Mouse (Mus musculus) spleen, embryonic (tissue): ENCODE measurements around the gene Polk.

Experiments
- CTCF ChIA-PET: fragments of 350-600 bp; sonication (Branson Sonifier 250); formaldehyde crosslinking; loops from one replicate; lab custom pipeline; 2022; lab: Charles Lee

Polk gene

GRCm38 (mm10) chr13:96529542-96529941 is 12.8 kb downstream of the Polk start:
- CTCF ChIA-PET, result no interaction called here

- CTCF ChIA-PET, result no interaction called here
Observed at GRCm38 (mm10) chr13:96528776-96529175, 13.6 kb downstream of the Polk start.

DNA sequence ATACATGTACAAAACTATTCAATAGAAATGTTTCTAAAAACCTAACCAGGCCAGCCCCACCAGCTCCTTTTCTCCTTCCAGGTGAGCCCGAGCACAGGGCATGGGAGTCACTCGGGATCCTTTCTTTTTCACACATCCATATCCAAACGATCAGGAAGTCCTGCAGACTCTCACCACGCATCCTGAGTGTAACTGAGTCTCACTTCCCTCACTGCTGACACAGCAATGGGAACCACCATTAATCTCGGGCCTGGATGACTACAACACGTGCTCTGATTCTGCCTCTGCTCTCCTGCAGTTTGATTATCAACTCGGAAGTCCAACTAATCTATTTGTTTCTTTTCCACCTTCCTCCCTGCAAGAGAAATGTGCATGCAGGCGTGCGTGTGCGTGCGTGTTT is 14.5 kb downstream of the Polk start:
- CTCF ChIA-PET, result no interaction called here

- CTCF ChIA-PET, result no interaction called here
Observed at GRCm38 (mm10) chr13:96527022-96527421, 15.4 kb downstream of the Polk start.

DNA sequence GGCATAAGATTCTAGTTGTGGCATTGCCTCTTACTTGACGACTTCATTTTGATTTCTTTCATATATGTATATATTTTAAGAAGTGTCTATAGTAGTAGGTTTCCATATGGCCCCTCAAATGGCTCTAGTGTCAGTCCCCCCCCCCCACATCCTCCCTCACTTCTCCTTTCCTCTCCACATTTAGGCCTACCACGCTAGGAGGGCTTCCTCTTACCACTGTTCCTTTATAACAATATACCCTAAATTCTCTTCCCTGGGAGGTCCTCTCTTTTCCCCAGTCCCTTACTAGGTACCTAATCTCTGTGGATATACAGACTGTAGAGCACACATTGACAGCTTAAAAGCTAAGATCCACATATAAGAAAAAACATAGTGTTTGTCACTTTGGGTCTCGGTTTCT is 21.1 kb downstream of the Polk start:
- CTCF ChIA-PET, result no interaction called here

DNA sequence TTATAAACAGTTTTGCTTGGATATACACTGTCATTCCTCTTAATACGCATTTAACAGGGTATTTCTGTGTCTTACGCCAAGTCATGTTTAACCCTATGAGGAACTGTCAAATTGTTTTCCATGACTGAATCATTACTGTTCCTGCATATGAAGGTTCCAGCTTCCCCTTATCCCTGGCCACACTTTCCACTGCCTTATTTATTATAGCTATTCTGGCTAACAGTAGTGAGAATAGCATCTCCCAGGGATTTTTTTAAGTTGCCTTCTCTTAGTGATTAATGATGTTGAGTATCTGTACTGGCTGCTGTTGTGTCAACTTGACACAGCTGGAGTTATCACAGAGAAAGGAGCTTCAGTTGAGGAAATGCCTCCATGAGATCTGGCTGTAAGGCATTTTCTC is 25.0 kb downstream of the Polk start:
- CTCF ChIA-PET, result no interaction called here

DNA sequence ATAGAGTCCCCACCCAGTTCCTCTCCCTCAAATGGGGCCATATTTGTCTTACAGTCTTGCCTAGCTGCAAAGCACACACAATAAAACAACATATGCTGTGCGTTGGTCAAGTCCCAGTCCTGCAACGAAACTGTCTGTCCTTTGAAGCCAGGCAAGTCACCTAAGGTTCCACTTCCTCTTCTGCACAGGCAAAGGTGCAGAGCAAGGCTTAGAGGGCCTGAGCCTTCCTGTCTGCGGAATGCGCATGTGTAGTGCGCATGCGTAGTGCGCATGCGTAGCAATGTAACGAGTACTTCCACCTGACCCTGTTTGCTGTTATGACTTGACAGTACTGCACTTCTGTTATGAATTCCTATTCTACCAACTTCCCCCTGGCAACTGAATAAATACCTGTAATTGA is 26.1 kb downstream of the Polk start:
- CTCF ChIA-PET, result no interaction called here

DNA sequence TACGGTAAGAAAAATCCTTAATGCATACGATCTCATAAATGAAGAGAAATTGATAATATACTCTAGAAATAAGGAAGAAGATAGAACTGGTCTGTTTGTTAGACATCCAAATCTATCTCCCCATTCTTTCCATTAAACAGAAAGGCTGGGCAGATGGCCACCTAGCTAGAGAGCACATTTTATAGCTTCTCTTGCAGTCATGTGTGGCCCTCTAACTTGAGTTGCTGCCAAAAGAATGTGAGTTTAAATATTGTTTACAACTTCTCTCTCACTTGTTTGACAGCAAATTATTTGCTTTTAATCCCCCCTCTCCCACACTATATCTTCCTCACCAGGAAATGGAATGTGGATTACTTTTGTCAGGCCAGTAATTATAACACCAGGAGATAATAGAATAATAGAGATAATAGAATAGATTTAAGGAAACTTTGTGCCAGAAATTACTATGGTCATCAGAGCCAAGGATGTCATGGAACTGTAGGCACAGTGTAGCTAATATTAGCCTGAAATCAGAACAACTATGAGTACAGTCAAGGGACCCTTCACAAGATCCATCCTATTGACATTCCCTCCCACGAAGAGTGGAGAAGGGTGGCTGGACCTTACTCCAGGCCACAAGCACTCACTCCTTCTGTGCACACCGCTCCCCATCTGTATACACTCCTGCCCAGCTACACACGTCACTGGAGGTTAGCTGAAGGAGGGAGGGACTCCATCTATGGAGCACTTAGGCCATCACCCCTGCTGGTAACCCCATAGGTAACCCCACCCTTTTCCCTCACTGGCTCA is 28.0 kb downstream of the Polk start:
- CTCF ChIA-PET, result no interaction called here

DNA sequence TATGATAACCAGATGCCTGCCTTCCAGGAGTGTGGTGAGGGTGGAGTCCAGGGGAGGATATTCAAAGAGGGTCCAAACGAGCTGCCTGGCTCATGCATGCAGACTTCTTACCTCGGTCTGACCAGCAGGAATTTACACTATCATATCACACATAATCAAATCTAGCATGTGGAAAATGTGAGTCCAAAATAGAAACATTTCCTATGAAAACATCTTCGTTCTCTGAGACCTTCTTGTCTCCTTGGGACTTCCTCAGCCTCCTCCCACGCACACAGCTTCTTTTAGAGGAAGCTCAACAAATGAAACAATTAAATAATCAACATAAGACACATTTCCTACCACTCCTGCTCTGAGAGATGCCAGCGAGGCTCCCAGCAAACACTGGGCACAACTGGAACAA is 30.5 kb downstream of the Polk start:
- CTCF ChIA-PET, result interaction anchor here (0.5 kb wide), 1 partner anchor 1030 kb away, joined by 3 read pairs; no protein-coding TSS in a partner anchor

- CTCF ChIA-PET, result no interaction called here
Observed at GRCm38 (mm10) chr13:96511262-96511661, 31.1 kb downstream of the Polk start.

- CTCF ChIA-PET, result no interaction called here
Observed at GRCm38 (mm10) chr13:96510635-96511034, 31.7 kb downstream of the Polk start.

DNA sequence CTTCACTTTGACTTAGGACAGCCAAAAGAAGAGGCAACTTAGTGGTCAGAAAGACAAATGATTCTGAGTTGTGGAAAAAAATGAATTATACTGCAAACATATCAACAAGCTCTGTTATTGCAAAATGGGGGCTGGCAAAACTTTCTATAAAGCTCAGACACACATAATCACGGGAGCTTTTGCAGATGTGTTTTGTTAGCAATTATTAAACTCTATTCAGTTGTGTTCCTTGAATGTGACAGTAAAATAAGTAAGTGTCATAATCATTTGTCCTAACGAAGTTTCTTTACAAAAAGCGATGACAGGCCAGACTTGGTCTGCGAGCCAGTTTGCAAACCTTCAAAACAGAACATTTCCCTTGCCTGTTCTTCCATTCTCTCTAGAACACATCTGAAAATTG is 34.8 kb downstream of the Polk start:
- CTCF ChIA-PET, result no interaction called here

DNA sequence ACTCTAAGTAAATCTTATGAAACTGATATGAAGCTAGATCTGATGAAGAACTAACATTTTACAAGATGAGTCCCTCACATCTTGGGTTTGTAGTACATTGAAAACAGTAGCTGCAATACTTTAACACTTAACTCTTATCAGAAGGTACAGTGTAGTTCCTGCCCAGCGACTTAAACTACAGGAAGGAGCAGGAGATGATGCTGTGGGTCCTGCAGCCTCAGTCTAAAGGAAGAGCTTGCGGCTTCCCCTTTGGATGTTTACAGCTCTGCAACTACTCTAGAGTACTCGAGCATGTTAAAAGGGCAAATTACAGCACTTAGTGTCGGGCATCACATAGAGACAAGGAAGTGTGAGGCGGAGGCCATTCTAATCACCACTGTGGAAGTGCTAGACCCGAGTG is 36.1 kb downstream of the Polk start:
- CTCF ChIA-PET, result no interaction called here

GRCm38 (mm10) chr13:96505661-96506060 is 36.7 kb downstream of the Polk start:
- CTCF ChIA-PET, result no interaction called here

DNA sequence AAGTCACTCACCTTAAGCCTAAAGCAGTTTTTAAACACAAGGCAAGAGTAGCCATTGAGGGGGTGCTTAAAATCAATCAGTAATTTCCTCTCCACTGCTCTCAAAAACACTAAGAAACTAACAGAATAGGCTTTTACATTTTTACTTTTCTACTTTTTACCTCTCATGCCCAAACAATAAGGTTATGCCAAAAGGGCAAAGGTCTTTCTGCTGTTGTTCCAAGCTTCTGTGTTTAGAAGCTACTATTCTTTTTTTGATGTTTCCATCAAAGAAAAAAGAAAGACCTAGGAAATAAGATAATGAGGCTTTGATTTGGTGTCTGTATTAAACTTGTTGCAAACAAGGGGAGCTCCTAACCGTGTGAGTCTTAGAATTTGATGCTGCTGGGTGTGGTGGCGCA is 42.5 kb downstream of the Polk start:
- CTCF ChIA-PET, result no interaction called here

DNA sequence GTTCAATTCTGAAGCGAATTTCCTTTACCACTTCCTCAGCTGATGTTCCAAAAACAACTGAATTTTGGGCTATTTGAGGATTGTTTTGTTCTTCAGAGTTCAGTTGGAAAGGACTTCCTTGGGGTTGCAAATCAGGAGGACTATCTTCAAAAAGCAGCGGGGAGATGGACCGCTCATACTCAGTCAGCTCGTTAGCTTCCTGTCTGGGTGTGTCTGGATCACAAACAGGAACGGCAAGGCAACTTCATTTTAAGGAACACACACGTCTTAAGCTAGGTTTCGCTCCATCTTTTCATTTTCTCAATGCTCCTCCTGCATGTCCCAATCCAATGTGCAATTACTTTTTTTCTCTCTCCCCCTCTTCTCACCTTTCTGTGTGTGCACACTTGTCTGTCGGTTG is 45.7 kb downstream of the Polk start:
- CTCF ChIA-PET, result no interaction called here

GRCm38 (mm10) chr13:96490433-96490832 is 51.9 kb downstream of the Polk start, which contains the start of gene Gm17622:
Gene Gm17622 (plus strand): TSS chr13:96490733.
- CTCF ChIA-PET, result interaction anchor here (0.6 to 0.7 kb wide), 2 partner anchors 25 to 929 kb away, joined by 6 to 7 read pairs; no protein-coding TSS in a partner anchor

- CTCF ChIA-PET, result no interaction called here
Observed at GRCm38 (mm10) chr13:96487968-96488367, 54.4 kb downstream of the Polk start.

DNA sequence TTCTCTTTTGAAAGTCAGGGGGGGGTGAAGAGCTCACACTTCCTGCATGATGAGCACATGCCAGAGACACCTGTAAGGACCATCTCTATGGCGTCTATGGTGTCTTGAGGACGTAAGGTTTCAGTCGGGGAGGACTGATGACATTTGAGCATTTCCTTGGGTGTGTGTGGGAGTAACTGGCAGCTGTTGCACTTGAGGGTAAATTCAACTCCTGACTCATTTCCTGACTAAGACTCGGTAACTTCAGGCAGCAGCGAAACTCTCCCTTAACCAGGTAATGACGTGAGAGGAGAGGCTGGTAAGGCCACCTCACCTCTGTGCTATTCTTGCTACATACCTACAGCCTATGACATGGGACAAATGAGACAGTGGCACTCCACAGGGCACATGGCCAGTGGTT is 55.1 kb downstream of the Polk start:
- CTCF ChIA-PET, result no interaction called here

GRCm38 (mm10) chr13:96478991-96479390 is 63.4 kb downstream of the Polk start:
- CTCF ChIA-PET, result no interaction called here

- CTCF ChIA-PET, result no interaction called here
Observed at GRCm38 (mm10) chr13:96477226-96477625, 65.2 kb downstream of the Polk start.

DNA sequence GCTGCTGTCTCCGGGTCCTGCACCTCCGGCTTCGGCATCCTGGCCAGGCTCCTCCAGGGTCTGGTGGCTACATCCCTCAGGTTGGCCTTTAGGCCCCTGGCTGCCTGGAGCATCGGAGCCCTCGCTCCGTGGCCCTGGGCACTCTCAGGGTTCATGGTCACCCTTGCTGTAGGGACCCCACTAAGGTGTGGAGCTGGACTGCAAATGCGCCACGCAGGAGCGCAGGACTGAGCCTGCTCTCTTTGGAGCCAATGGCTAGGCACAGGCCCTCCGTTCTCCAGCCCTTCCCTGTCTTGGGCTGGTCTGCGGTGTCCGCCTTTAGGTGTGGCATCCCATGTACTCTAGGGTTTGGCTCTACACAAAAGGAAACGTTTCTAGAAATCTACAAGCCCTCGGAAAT is 71.4 kb downstream of the Polk start, which contains the start of gene Ankdd1b:
Gene Ankdd1b (minus strand): TSS at position 242 of the 400 bp plus-strand sequence.
- CTCF ChIA-PET, result no interaction called here

DNA sequence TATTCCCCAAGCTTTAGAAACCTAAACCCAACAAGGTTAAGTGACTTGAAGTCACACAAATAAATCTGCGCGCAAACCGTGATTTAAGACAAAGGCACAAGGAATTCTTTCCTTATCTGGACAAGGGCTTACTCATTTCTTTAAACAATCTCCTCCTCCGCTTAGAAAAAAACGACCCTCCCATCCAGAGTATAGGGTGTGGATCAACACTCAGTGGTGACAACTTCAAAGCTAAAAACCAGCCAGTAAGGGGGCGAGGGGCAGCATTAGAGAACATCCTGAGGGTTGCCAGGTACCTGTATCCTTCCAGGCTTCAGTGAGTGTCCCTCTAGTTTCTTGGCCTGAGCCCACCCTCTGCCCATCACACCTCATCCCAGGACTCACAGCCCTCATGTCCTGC is 71.8 kb downstream of the Polk start:
- CTCF ChIA-PET, result no interaction called here

DNA sequence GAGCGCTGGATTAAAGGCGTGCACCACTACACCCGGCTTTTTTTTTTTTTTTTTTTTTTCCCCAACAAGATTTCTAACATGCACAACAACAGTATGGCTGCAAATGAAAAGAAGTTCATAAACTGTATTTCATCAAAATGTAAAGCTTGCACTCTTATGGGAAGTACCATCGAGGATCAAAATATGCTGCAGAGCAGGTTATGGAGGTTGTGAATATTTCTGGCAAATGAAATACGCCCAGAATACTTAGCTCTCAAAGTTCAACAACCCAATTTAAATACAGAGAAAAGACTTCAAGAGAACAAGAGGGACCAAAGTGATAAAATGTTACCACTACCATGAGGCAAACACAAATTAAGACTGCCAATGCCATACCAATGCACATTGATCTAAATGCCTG is 73.7 kb downstream of the Polk start:
- CTCF ChIA-PET, result no interaction called here
